Mouse (Mus musculus) G1E (cell line): ENCODE results near the gene C1ql3. TPM values are rescaled to one million over a fixed set of nuclear protein-coding genes. Genes with fewer than 3 reads are reported as not detected.

Experiments used
- ATAC-seq: 2 replicates; pipeline ENCODE4 v1.8.0; 2016; ENCODE audit warnings: mild to moderate bottlenecking; ENCODE audit not compliant: insufficient number of reproducible peaks, poor library complexity, low FRiP score, severe bottlenecking; ENCODE audit errors: extremely low read depth
- DNase-seq: peaks from one replicate; pipeline ENCODE4 v3.0.0; 2012; ENCODE audit warnings: low spot score
- H3K27me3 ChIP-seq: 2 replicates; pipeline ENCODE4 v1.6.1; 2012; ENCODE audit warnings: mild to moderate bottlenecking, low read length, inconsistent platforms; ENCODE audit not compliant: insufficient read depth
- H3K36me3 ChIP-seq: replicated peaks from 2 replicates; pipeline ENCODE3; 2012; ENCODE audit warnings: mild to moderate bottlenecking, inconsistent platforms
- H3K4me1 ChIP-seq: 2 replicates; pipeline ENCODE4 v1.6.1; 2012; ENCODE audit warnings: low read depth, low read length, inconsistent platforms, mixed read lengths; ENCODE audit not compliant: insufficient read depth
- H3K4me3 ChIP-seq: 2 replicates; pipeline ENCODE4 v1.5.1; 2012; ENCODE audit warnings: low read depth, mild to moderate bottlenecking, inconsistent platforms, low read length, moderate library complexity, mixed read lengths
- H3K9me3 ChIP-seq: replicated peaks from 2 replicates; pipeline ENCODE4 v1.6.1; 2012; ENCODE audit warnings: inconsistent platforms
- CTCF ChIP-seq: IDR thresholded peaks from 2 replicates; pipeline ENCODE4 v1.5.1; 2012; ENCODE audit warnings: low read depth, low read length, inconsistent platforms, mixed read lengths
- GATA1 ChIP-seq: IDR thresholded peaks from 2 replicates; pipeline ENCODE4 v1.6.1; 2012; ENCODE audit warnings: borderline replicate concordance, low read length, inconsistent platforms, mixed read lengths
- GATA2 ChIP-seq: IDR thresholded peaks from 2 replicates; pipeline ENCODE4 v1.6.1; 2012; ENCODE audit warnings: low read depth, low read length, inconsistent platforms, borderline replicate concordance
- POLR2AphosphoS5 ChIP-seq: IDR thresholded peaks from 2 replicates; pipeline ENCODE4 v1.6.1; 2012; ENCODE audit warnings: low read depth, low read length, inconsistent platforms; ENCODE audit not compliant: insufficient replicate concordance
- TAL1 ChIP-seq: conservative IDR thresholded peaks from 2 replicates; pipeline ENCODE4 v1.6.1; 2012; ENCODE audit warnings: low read depth, low read length, inconsistent platforms, mixed read lengths
- polyA plus RNA-seq: library from polyadenylated mRNA; stranded (reverse); fragments of >175 nt; gene quantifications from 2 replicates; pipeline ENCODE4 v1.2.3, GENCODE M21; 2012
- total RNA-seq, 2 experiments: library from RNA; stranded (forward) in 1 of 2; stranded (reverse) in 1 of 2; fragments of 200-1000 nt in 1 of 2; fragments of >200 nt in 1 of 2; fragmentation: Nextera tagmentation in 1 of 2; gene quantifications; 2 replicates each; pipeline ENCODE4 v1.2.3; 2014 to 2017

The C1ql3 gene
- total and polyA plus RNA-seq, 3 experiments = 0.05 TPM; not detected in 2

- Histone ChIP-seq H3K36me3 (no peaks in the 10 kb centered on the region), H3K4me3 (no peak overlapping the region), H3K4me1 (no peaks in the 10 kb centered on the region), H3K27me3 (no peaks in the 10 kb centered on the region), H3K9me3 (no peaks in the 10 kb centered on the region)
- ATAC-seq (no peak), DNase-seq (no peak)
- TF ChIP-seq GATA2 (no peak), POLR2AphosphoS5 (no peak), GATA1 (no peak), TAL1 (no peak), CTCF (no peak)
Observed at GRCm38 (mm10) chr2:12956703-12957424, 54.7 kb downstream of the C1ql3 start.

Other genes with a start within 250 kb of the C1ql3 start
- 6.2 and 8.2 TPM in 2 replicates for gene Pter, start 87.8 kb downstream of the C1ql3 start, total RNA-seq (2014; fragmentation: Nextera tagmentation)
- gene Pter, start 87.8 kb downstream of the C1ql3 start, total RNA-seq (2017) = 11.3 and 12.7 TPM in 2 replicates
- gene Pter, start 87.8 kb downstream of the C1ql3 start, polyA plus RNA-seq = 1.4 and 1.9 TPM in 2 replicates